Mouse (Mus musculus) stomach, embryonic 16.5 days (tissue): ENCODE results near the gene Mypop. TPM values are rescaled to one million over a fixed set of nuclear protein-coding genes. Genes with fewer than 3 reads are reported as not detected.

Experiments used
- ATAC-seq: fragments of 200-750 bp; cut with Nextera tagmentation; 2 replicates; pipeline ENCODE4 v1.8.0; 2017; ENCODE audit warnings: moderate number of reproducible peaks, moderate TSS enrichment; ENCODE audit not compliant: insufficient read depth, low FRiP score
- H3K27ac ChIP-seq: fragments of 300-500 bp; sonication (generic); 2 replicates; pipeline ENCODE4 v1.5.1; 2014; ENCODE audit warnings: low read length
- H3K27me3 ChIP-seq: fragments of 300-500 bp; sonication (generic); 2 replicates; pipeline ENCODE4 v1.6.1; 2014; ENCODE audit warnings: low read length, control low read depth, mixed read lengths; ENCODE audit not compliant: control insufficient read depth, insufficient read depth
- H3K36me3 ChIP-seq: fragments of 300-500 bp; sonication (generic); 2 replicates; pipeline ENCODE4 v1.6.1; 2014; ENCODE audit warnings: low read length; ENCODE audit not compliant: control insufficient read depth, insufficient read depth
- H3K4me1 ChIP-seq: fragments of 300-500 bp; sonication (generic); 2 replicates; pipeline ENCODE4 v1.6.1; 2014; ENCODE audit warnings: low read length, control low read depth, mixed read lengths; ENCODE audit not compliant: control insufficient read depth, insufficient read depth
- H3K4me2 ChIP-seq: fragments of 300-500 bp; sonication (generic); 2 replicates; pipeline ENCODE4 v1.6.1; 2014; ENCODE audit warnings: low read depth, low read length, mixed read lengths
- H3K4me3 ChIP-seq: fragments of 300-500 bp; sonication (generic); replicated peaks from 2 replicates; pipeline ENCODE4 v1.5.1; 2014; ENCODE audit warnings: mild to moderate bottlenecking, low read length
- H3K9ac ChIP-seq: fragments of 300-500 bp; sonication (generic); 2 replicates; pipeline ENCODE4 v1.6.1; 2014; ENCODE audit warnings: low read length
- H3K9me3 ChIP-seq: fragments of 300-500 bp; sonication (generic); replicated peaks from 2 replicates; pipeline ENCODE4 v1.6.1; 2016; ENCODE audit warnings: low read length, control low read depth; ENCODE audit not compliant: control insufficient read depth
- WGBS: fragments of 180-500 bp; shearing (Covaris S2); extraction: QIAGEN DNeasy Blood & Tissue Kit; methylation state at CpG from one replicate; pipeline ENCODE4 v1.1.7; 2014; 5-methylcytosine and 5-hydroxymethylcytosine counted together
- polyA plus RNA-seq: library from polyadenylated mRNA; unstranded; fragments of >200 nt; fragmentation: Nextera tagmentation; extraction: Ambion mirVana; gene quantifications from 2 replicates; pipeline ENCODE4 v1.2.1, GENCODE M21; 2015

Mypop gene
- polyA plus RNA-seq, 1 experiment from 2014 or later = 1.6 TPM

DNA sequence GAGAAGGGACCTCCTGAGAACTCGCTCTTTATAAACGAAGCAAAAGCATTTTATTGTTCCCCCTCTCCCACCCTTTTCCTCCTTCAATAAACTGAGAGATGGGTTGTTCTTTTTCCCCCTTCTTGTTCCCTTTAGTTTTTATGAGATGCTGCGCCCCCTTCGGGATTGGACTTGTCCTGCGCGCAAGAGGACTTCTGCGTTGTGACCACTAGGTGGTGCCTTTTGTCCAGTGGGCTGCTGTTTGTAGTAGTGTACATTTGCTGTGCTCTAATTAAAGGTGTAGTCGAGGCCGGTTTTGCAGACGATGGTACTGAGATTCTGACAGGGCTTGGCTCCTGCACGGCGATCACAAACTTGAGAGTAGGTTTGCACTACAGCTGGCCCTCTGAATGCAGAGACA is 15.4 kb downstream of the Mypop start:
- no peak for ATAC-seq
- Histone ChIP-seq H3K27ac (peak overlapping the region; percentile 90), H3K4me3 (peak overlapping the region; percentile 63), H3K9me3 (no peaks in the 10 kb centered on the region), H3K4me1 (peaks cover 45% of the 10 kb centered on the region), H3K27me3 (no peaks in the 10 kb centered on the region), H3K9ac (peak overlapping the region; percentile 42), H3K36me3 (peaks cover 6% of the 10 kb centered on the region; the same call in 1 of the 2 replicates), H3K4me2 (peak overlapping the region; percentile 78)
- WGBS = 6% methylated on average over 12 of the region's 12 CpGs

DNA sequence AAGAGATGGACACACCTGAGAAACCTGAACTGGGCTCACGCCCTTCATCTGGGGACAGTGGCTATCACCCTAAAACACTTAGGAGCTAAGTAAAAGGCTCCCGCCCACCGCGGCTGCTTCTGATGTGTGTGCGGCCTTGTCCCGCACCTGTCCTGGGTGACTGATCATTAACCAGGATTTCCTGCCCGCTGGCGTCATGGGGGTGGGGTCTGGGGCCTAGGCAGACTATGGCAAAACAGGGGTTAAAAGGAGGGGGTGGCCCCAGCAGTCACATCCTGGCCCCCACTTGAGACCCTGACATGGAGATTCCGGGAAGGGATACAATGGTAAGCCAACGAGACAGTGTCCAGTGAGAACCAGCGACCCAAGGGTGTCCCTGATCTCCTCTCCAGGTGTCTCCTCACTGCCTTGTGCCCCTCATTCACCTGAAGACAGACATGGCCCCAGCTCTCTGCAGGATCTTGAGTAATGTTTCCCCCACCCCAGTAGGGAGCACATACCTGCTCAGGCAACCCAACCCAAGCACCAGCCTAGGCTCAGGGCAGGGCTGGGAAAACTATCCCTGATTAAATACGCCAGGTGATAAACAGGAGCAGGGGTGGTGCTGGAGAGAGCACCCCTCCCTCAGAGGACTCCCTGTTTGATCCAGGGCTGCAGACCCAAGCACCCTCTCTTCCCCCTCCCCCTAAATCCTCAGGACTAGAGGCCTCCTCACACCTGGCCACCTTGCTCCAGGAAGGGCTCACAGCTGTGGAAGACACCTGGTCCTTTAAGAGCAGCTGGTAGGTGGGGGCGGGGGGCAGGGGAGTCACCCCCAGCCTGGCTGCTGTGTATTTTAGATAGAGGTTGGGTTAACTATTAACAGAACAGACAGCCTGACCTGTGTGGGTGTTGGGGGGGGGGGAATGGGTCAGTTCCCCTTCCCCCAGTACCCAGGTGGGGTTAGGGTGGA is 16.3 kb downstream of the Mypop start:
- 50% methylated on average over 13 of the region's 13 CpGs for WGBS
- Histone ChIP-seq H3K9me3 (no peaks in the 10 kb centered on the region), H3K27ac (peak overlapping the region; percentile 90), H3K27me3 (no peaks in the 10 kb centered on the region), H3K36me3 (peaks cover 6% of the 10 kb centered on the region; the same call in 1 of the 2 replicates), H3K4me1 (peaks cover 43% of the 10 kb centered on the region), H3K4me2 (peak overlapping the region; percentile 44), H3K4me3 (no peak overlapping the region; the same call in 1 of the 2 replicates), H3K9ac (peak overlapping the region; percentile 24; the same call in 1 of the 2 replicates)
- peak; percentile 63 for ATAC-seq

DNA sequence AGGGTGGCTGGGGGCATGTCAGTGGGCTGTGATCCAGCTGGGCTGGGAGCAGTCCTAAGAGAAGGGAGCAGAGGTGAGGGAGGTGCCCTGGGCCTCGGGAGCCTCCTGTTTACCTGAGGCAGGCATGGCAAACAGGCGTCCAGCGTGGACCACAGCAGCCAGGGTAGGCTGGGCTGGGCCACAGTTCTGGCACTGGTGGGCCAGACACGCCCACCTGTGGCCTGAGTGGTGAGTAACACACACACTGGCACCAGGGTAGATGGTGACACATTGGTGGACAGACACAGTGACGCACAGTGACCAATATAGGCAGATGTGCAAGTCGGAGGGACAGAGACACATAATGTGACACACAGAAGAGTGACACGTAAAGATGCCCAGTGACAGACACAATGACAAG is 19.5 kb downstream of the Mypop start:
- H3K27ac ChIP-seq = no peak overlapping the region
- no peaks in the 10 kb centered on the region for H3K9me3 ChIP-seq
- no peaks in the 10 kb centered on the region for H3K27me3 ChIP-seq
- H3K4me2 ChIP-seq = no peak overlapping the region
- ATAC-seq = no peak
- H3K4me3 ChIP-seq = no peak overlapping the region
- H3K36me3 ChIP-seq = no peaks in the 10 kb centered on the region
- H3K4me1 ChIP-seq = peaks cover 33% of the 10 kb centered on the region
- WGBS = 69% methylated on average over 7 of the region's 7 CpGs
- no peak overlapping the region for H3K9ac ChIP-seq

DNA sequence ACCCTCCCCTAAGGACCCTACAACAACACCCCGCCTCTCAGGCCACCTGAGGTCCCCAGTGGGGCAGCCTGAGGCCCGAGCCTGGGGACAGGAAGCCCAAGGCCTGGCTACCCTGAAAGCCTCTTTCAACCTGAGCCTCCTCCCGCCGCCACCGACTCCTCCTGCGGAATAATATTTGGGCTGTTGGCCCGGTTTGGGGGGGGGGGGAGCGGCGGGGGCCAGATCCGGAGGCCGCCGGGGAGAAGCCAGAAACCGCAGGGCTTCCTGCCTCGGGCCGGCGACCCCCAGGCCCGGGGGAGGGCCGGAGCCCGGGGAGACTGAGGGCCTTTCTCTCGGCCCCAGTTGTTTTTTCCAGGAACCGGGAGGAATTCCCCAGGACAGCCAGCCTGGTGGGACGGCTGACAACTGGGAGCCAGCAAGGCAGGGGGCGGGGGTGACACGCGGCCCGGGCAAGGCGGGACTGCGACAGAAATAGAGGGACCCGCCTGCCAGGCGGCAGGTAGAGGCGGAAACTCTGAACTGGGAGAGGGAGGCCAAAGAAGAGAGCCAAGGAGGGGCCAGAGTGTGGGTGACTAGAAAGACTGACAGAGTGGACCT is 21.1 kb downstream of the Mypop start:
- ATAC-seq = peak; percentile 46
- Histone ChIP-seq H3K4me3 (peak overlapping the region; percentile 44), H3K27ac (peak overlapping the region; percentile 77), H3K4me1 (peaks cover 19% of the 10 kb centered on the region), H3K4me2 (peak overlapping the region; percentile 70), H3K27me3 (no peaks in the 10 kb centered on the region), H3K36me3 (no peaks in the 10 kb centered on the region), H3K9ac (peak overlapping the region; percentile 84), H3K9me3 (no peaks in the 10 kb centered on the region)
- WGBS = 3% methylated on average over 29 of the region's 31 CpGs

DNA sequence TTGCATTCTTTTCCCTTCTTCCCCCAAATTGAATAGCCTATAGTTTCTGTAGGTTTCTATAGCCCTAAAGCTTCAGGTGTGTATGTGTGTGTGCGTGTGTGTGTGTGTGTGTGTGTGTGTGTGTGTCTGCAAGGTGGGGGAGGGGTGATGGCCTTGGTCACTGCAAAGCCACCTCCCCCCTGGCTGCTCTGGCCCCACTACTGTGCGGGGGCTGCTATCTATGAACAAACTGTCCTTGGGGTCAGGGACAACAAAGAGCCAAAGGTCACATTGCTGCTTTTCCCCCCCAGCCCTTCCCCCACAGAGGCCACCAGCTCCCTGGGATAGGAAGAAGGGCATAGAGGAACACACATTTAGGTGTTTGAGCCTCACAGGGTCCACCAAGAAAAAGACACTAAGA is 21.8 kb downstream of the Mypop start:
- peaks cover 18% of the 10 kb centered on the region; the same call in 1 of the 2 replicates for H3K4me1 ChIP-seq
- H3K27me3 ChIP-seq = no peaks in the 10 kb centered on the region
- no peak overlapping the region; the same call in 1 of the 2 replicates for H3K27ac ChIP-seq
- WGBS = 48% methylated on average over 2 of the region's 2 CpGs
- no peaks in the 10 kb centered on the region for H3K9me3 ChIP-seq
- H3K9ac ChIP-seq = no peak overlapping the region
- ATAC-seq = no peak
- no peak overlapping the region for H3K4me3 ChIP-seq
- H3K4me2 ChIP-seq = 0 out of 2 replicates have a peak overlapping the region, but pooled peaks have one; percentile 70
- no peaks in the 10 kb centered on the region for H3K36me3 ChIP-seq

DNA sequence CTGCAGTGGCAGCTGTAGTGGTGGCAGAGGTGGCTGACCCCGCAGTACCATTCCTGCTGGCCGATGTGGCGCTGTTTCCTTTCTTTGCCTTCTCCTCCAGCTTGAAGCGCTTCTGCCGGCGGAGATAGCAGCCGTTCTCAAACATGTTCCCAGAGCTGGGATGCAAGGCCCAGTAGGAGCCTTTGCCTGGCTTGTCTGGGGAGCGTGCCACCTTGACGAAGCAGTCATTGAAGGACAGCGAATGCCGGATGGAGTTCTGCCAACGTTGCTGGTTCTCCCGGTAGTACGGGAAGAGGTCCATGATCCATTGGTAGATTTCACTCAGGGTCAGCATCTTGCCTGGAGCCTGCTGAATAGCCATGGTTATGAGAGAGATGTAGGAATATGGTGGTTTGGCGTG is 23.4 kb downstream of the Mypop start:
- Histone ChIP-seq H3K4me2 (no peak overlapping the region), H3K27ac (no peak overlapping the region), H3K4me3 (no peak overlapping the region), H3K4me1 (peaks cover 13% of the 10 kb centered on the region; the same call in 1 of the 2 replicates), H3K9ac (no peak overlapping the region), H3K9me3 (no peaks in the 10 kb centered on the region), H3K36me3 (no peaks in the 10 kb centered on the region), H3K27me3 (no peaks in the 10 kb centered on the region)
- no peak for ATAC-seq
- 66% methylated on average over 15 of the region's 15 CpGs for WGBS

DNA sequence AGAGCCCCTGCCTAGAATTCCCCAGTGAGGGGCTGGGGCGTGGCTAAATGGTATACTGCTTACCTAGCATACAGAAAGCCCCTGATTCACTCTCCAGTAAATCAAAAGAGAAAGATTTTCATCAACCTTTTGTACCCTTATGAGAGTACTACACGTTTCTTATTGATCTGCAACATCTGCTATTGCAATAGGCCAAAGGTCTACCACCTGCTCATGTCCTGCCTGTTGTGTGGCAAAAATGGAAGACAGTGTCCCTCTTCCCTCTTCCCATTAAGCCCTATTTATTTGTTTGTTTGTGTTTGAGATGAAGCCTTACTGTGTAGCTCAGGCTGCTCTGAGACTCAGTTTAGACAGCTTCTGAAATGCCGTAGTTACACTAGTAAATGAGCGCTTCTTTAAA is 25.0 kb downstream of the Mypop start:
- H3K27ac ChIP-seq = no peak overlapping the region
- peaks cover 9% of the 10 kb centered on the region; the same call in 1 of the 2 replicates for H3K4me1 ChIP-seq
- H3K36me3 ChIP-seq = no peaks in the 10 kb centered on the region
- no peak for ATAC-seq
- no peak overlapping the region for H3K4me3 ChIP-seq
- 86% methylated on average over 4 of the region's 4 CpGs for WGBS
- 0 out of 2 replicates have a peak, but pooled peaks cover 4% of the 10 kb centered on the region for H3K27me3 ChIP-seq
- H3K4me2 ChIP-seq = no peak overlapping the region
- no peak overlapping the region for H3K9ac ChIP-seq
- no peaks in the 10 kb centered on the region for H3K9me3 ChIP-seq

DNA sequence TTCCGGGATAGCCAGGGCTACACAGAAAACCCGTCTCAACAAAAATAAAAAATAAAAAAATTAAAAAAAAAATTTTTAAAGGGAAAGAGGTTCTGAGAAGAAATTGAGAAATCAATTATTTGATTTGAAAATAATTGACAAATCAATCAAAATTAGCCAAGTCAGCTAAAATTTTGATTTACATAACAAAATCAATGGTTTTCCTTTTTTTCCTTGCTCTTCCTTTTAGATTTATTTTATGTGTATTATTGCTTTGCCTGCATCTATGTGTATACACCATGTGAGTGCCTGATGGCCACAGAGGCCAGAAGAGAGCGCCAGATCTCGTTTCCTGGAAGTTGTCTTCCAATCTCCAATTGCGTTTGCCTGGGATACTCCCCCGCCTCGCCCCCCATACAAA is 26.9 kb downstream of the Mypop start:
- H3K9ac ChIP-seq = no peak overlapping the region
- no peak overlapping the region for H3K4me3 ChIP-seq
- peaks cover 21% of the 10 kb centered on the region for H3K27me3 ChIP-seq
- H3K9me3 ChIP-seq = no peaks in the 10 kb centered on the region
- no peak overlapping the region for H3K27ac ChIP-seq
- no peaks in the 10 kb centered on the region for H3K36me3 ChIP-seq
- H3K4me1 ChIP-seq = 0 out of 2 replicates have a peak, but pooled peaks cover under 1% of the 10 kb centered on the region
- WGBS = 87% methylated on average over 7 of the region's 7 CpGs
- ATAC-seq = no peak
- no peak overlapping the region for H3K4me2 ChIP-seq

DNA sequence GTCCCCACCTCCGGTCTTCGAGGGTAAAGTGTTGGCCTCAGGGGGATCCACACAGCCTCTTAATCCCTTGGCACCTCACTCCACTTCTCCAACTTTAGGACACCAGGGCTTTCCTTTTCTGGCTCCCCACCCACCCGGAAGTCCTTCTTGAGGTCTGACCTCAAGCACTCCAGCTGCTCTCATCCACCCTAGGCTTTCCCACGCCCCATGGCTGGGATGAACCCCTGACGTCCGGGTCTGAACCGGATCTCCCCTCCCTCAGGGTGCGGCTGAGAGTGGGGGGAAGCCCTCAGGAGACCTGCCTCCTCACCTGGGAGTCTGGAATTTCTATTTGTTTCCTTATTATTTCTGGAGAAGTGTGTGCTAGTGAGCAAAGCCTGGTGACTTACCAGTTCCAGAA is 30.0 kb downstream of the Mypop start:
- no peaks in the 10 kb centered on the region for H3K9me3 ChIP-seq
- 16% methylated on average over 8 of the region's 8 CpGs for whole genome bisulfite sequencing
- H3K9ac ChIP-seq = no peak overlapping the region
- H3K27ac ChIP-seq = peak overlapping the region; percentile 14; the same call in 1 of the 2 replicates
- no peaks in the 10 kb centered on the region for H3K36me3 ChIP-seq
- peaks cover 11% of the 10 kb centered on the region for H3K4me1 ChIP-seq
- peak overlapping the region; percentile 94 for H3K4me3 ChIP-seq
- ATAC-seq = no peak
- H3K27me3 ChIP-seq = peaks cover 28% of the 10 kb centered on the region
- peak overlapping the region; percentile 38 for H3K4me2 ChIP-seq
